Comparison of ENCODE assay signal across 8 mouse cellular contexts in genomic region chr3:115642846-115643260, GRCm38 (mm10).
A peak's percentile ranks its signal among the peaks of the same experiment; 100 is the strongest.
DNase-seq lines count a peak whose midpoint lies in the region; ATAC-seq and TF ChIP-seq lines count a peak whose summit lies in the region.

No protein-coding gene starts in this region.

- peak; percentile 5 for DNase-seq in 3134 (ENCODE audit: extremely low read depth, insufficient read length, low spot score)
- peak; percentile 84 to 88 for DNase-seq in adrenal gland, postnatal 36 days
- peak; percentile 84 to 88 for DNase-seq in heart, adult 2 months
- peak; percentile 82 for DNase-seq in kidney, adult 2 months
- peak; percentile 80 to 87 for DNase-seq in spleen, adult 2 months (ENCODE audit: low read depth in 1 of 2, low spot score in 2 of 2)

- H3K9ac ChIP-seq in embryonic facial prominence, embryonic 13.5 days = peak overlapping the region; percentile 66; the same call in 1 of the 2 replicates
- H3K9ac ChIP-seq in heart, adult 2 months (ENCODE audit: low read depth, low read length) = peak overlapping the region; percentile 8; the same call in 1 of the 2 replicates
- H3K9ac ChIP-seq in limb, embryonic 13.5 days = no peak overlapping the region
- 0 out of 2 replicates have a peak overlapping the region, but pooled peaks have one; percentile 29 for H3K9ac ChIP-seq in midbrain, embryonic 15.5 days

- H3K36me3 ChIP-seq in embryonic facial prominence, embryonic 13.5 days = no peaks in the 10 kb centered on the region
- peaks cover 8% of the 10 kb centered on the region for H3K36me3 ChIP-seq in heart, adult 2 months (ENCODE audit: control insufficient read depth, insufficient read depth, low read length)
- no peaks in the 10 kb centered on the region for H3K36me3 ChIP-seq in kidney, adult 2 months (ENCODE audit: control insufficient read depth, insufficient read depth, low read length)
- H3K36me3 ChIP-seq in limb, embryonic 13.5 days = no peaks in the 10 kb centered on the region
- no peaks in the 10 kb centered on the region for H3K36me3 ChIP-seq in midbrain, embryonic 15.5 days (replicated peaks)
- H3K36me3 ChIP-seq in spleen, adult 2 months (ENCODE audit: control insufficient read depth, insufficient read depth, low read length) = no peaks in the 10 kb centered on the region

- 0 out of 2 replicates have a peak, but pooled peaks have one; percentile 67 for TF ChIP-seq EP300 in heart, adult 2 months (IDR thresholded peaks at IDR 0.05; ENCODE audit: insufficient read depth, low read depth, low read length)

- no peaks in the 10 kb centered on the region for H3K27me3 ChIP-seq in embryonic facial prominence, embryonic 13.5 days
- H3K27me3 ChIP-seq in heart, adult 2 months (ENCODE audit: control insufficient read depth, insufficient read depth, low read length) = no peaks in the 10 kb centered on the region
- no peaks in the 10 kb centered on the region for H3K27me3 ChIP-seq in kidney, adult 2 months (replicated peaks; ENCODE audit: control insufficient read depth, insufficient read depth, low read length)
- no peaks in the 10 kb centered on the region for H3K27me3 ChIP-seq in limb, embryonic 13.5 days
- H3K27me3 ChIP-seq in midbrain, embryonic 15.5 days (replicated peaks) = no peaks in the 10 kb centered on the region
- no peaks in the 10 kb centered on the region for H3K27me3 ChIP-seq in spleen, adult 2 months (ENCODE audit: control insufficient read depth, insufficient read depth, low read length)

- intact Hi-C loops in heart, adult 2 months (cut with DNase I) = loop anchor here (1.0 to 5.0 kb wide), 2 partner anchors 47 to 111 kb away; no protein-coding TSS in a partner anchor

- peaks cover 7% of the 10 kb centered on the region for H3K4me1 ChIP-seq in embryonic facial prominence, embryonic 13.5 days
- peaks cover 10% of the 10 kb centered on the region for H3K4me1 ChIP-seq in heart, adult 2 months (ENCODE audit: control insufficient read depth, insufficient read depth, low read length)
- peaks cover 3% of the 10 kb centered on the region; the same call in 1 of the 2 replicates for H3K4me1 ChIP-seq in kidney, adult 2 months (ENCODE audit: control insufficient read depth, insufficient read depth, low read length)
- H3K4me1 ChIP-seq in limb, embryonic 13.5 days = peaks cover 3% of the 10 kb centered on the region; the same call in 1 of the 2 replicates
- peaks cover 8% of the 10 kb centered on the region for H3K4me1 ChIP-seq in midbrain, embryonic 15.5 days
- peaks cover 24% of the 10 kb centered on the region for H3K4me1 ChIP-seq in spleen, adult 2 months (ENCODE audit: control insufficient read depth, insufficient read depth, insufficient read length)

- TF ChIP-seq CTCF in heart, adult 2 months (IDR thresholded peaks at IDR 0.05) = peak; percentile 98
- peak; percentile 87 for TF ChIP-seq CTCF in kidney, adult 2 months (conservative IDR thresholded peaks at IDR 0.05; ENCODE audit: insufficient read depth, insufficient read length, low read depth, low read length)
- peak; percentile 72 for TF ChIP-seq CTCF in spleen, adult 2 months (IDR thresholded peaks at IDR 0.05; ENCODE audit: extremely low read depth, insufficient read depth, insufficient read length, insufficient replicate concordance)

- H3K4me2 ChIP-seq in embryonic facial prominence, embryonic 13.5 days = peak overlapping the region; percentile 65
- peak overlapping the region; percentile 67 for H3K4me2 ChIP-seq in limb, embryonic 13.5 days (replicated peaks)
- H3K4me2 ChIP-seq in midbrain, embryonic 15.5 days = peak overlapping the region; percentile 53

- peak overlapping the region; percentile 45 for H3K4me3 ChIP-seq in embryonic facial prominence, embryonic 13.5 days
- H3K4me3 ChIP-seq in heart, adult 2 months = peak overlapping the region; percentile 48
- H3K4me3 ChIP-seq in kidney, adult 2 months (ENCODE audit: insufficient read depth, low read depth, low read length) = no peak overlapping the region
- peak overlapping the region; percentile 49 for H3K4me3 ChIP-seq in limb, embryonic 13.5 days
- peak overlapping the region; percentile 45 for H3K4me3 ChIP-seq in midbrain, embryonic 15.5 days
- H3K4me3 ChIP-seq in spleen, adult 2 months (ENCODE audit: extremely low read depth, insufficient read depth, insufficient read length) = peak overlapping the region; percentile 53; the same call in 1 of the 2 replicates

- peak overlapping the region; percentile 78; the same call in 1 of the 2 replicates for H3K27ac ChIP-seq in embryonic facial prominence, embryonic 13.5 days
- peak overlapping the region; percentile 79 for H3K27ac ChIP-seq in heart, adult 2 months
- H3K27ac ChIP-seq in kidney, adult 2 months (ENCODE audit: insufficient read depth, low read depth, low read length) = no peak overlapping the region
- no peak overlapping the region for H3K27ac ChIP-seq in limb, embryonic 13.5 days
- H3K27ac ChIP-seq in midbrain, embryonic 15.5 days = 0 out of 2 replicates have a peak overlapping the region, but pooled peaks have one; percentile 16
- H3K27ac ChIP-seq in spleen, adult 2 months (ENCODE audit: insufficient read depth, low read length) = peak overlapping the region; percentile 86

- H3K9me3 ChIP-seq in embryonic facial prominence, embryonic 13.5 days = no peaks in the 10 kb centered on the region
- H3K9me3 ChIP-seq in limb, embryonic 13.5 days = no peaks in the 10 kb centered on the region
- no peaks in the 10 kb centered on the region for H3K9me3 ChIP-seq in midbrain, embryonic 15.5 days

- TF ChIP-seq POLR2A in heart, adult 2 months (IDR thresholded peaks at IDR 0.05; ENCODE audit: insufficient read depth, low read depth, low read length) = no peak
- TF ChIP-seq POLR2A in kidney, adult 2 months (IDR thresholded peaks at IDR 0.05; ENCODE audit: low read depth, low read length) = no peak
- no peak for TF ChIP-seq POLR2A in spleen, adult 2 months (IDR thresholded peaks at IDR 0.05; ENCODE audit: low read depth, low read length)

- ATAC-seq in embryonic facial prominence, embryonic 13.5 days (ENCODE audit: insufficient number of reproducible peaks, insufficient read depth, low FRiP score, low TSS enrichment, low read depth) = no peak; the same call in 1 of the 2 replicates
- ATAC-seq in limb, embryonic 13.5 days (ENCODE audit: low FRiP score, low read depth) = peak; percentile 1; the same call in 1 of the 2 replicates
- peak; percentile 32 for ATAC-seq in midbrain, embryonic 15.5 days (replicated peaks)

- 6% methylated on average over 11 of the region's 11 CpGs for WGBS in embryonic facial prominence, embryonic 13.5 days
- WGBS in heart, adult 2 months = 2% methylated on average over 11 of the region's 11 CpGs
- 1% methylated on average over 11 of the region's 11 CpGs for WGBS in kidney, adult 2 months
- WGBS in limb, embryonic 13.5 days = 7% methylated on average over 11 of the region's 11 CpGs
- WGBS in midbrain, embryonic 15.5 days = 5% methylated on average over 11 of the region's 11 CpGs
- under 1% methylated on average over 11 of the region's 11 CpGs for WGBS in spleen, adult 2 months

- no peaks in the 10 kb centered on the region for H3K79me2 ChIP-seq in heart, adult 2 months (replicated peaks; ENCODE audit: control insufficient read depth, insufficient read depth, low read length)

Comparison
In these comparisons a context has a peak if more than half of its experiments do, and no peak if none do; other contexts are left out.
1. DNase-seq: peak in every context shown above with its lines; median percentile 86 in adrenal gland, postnatal 36 days; 86 in heart, adult 2 months; 84 in spleen, adult 2 months; 82 in kidney, adult 2 months; 5 in 3134.
2. H3K27ac ChIP-seq: peak in embryonic facial prominence, embryonic 13.5 days (single experiment), heart, adult 2 months (single experiment), midbrain, embryonic 15.5 days (single experiment) and spleen, adult 2 months (single experiment); none in kidney, adult 2 months (single experiment) and limb, embryonic 13.5 days (single experiment).
3. Peak in every context shown above with its lines, with median percentiles within 50 percentile points of each other: H3K4me2 ChIP-seq and CTCF ChIP-seq.